Mouse (Mus musculus): ENCODE data around the gene Plod1.

GRCm38 (mm10) chr4:147968816-147969215 lies 32.2 kb upstream of the Plod1 start:
- no peak for TF ChIP-seq POLR2A (IDR thresholded peaks at IDR 0.05; ENCODE audit: borderline replicate concordance, extremely low read depth, low read depth, low read length)
- TF ChIP-seq CTCF (IDR thresholded peaks at IDR 0.05; ENCODE audit: insufficient read depth, low read length) = no peak
